Mouse (Mus musculus) heart, adult 11 months (tissue): Measurements from ENCODE around the gene Celf5.
A peak's percentile ranks its signal among the peaks of the same experiment; 100 is the strongest.
"Not testable (repeated sequence)": the region's sequence is repeated elsewhere in the genome, so short reads cannot be mapped to it uniquely, and the experiment has no call there.

Experiments used
- DNase-seq: peaks from one replicate; pipeline ENCODE4 v3.0.0; 2022

Gene Celf5

DNA sequence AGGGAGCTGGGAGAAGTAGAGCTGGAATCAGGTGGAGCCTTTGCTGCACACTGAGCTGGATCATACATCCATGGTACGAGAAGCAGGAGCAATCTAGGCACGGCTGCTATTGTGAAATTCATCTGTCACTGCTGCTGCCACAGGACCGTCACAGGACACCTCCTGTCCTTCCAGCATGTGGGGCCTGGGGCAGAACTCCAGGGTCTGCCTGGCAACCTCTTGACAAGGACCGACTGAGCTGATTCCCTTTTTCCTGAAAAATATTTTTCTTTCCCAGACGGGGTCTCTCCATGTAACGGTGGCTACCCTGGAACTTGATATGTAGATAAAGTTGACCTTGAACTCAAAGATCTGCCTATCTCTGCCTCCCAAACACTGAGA is 31.2 kb downstream of the Celf5 start:
- DNase-seq: peak; percentile 86

DNA sequence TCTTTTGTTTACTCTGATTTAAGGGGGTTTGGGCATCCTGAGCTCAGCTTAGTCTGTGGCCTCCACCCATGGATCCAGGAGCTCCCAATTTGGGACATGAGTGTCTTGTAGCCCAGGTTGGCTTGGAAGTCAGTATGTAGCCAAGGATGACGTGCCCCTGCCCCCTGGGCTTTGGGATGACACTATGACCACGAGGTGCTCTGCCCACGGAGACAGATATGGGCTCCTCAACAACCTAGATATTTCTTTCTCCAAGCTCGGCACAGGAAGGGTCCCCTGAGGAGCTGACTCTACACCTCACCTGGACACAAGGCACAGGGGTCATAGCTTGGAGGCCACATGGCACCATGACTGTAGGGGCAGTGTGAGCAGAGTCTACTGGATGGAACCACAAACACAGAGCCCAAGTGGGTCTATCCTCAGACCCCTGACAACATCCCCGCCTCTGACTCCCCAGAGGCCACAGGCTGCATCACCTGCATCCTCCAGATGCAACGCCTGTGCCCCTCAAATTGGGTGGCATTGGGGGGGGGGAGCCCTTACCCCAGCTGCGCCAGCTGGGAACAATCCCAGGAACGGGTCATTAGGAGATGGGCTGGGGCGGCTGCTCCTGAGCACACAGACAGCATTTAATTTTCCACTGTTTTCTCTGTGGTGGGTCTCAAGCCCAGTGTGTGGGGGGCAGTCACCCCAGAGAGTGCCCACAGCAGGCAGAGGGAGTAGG is 31.7 kb downstream of the Celf5 start:
- DNase-seq: peak; percentile 90

DNA sequence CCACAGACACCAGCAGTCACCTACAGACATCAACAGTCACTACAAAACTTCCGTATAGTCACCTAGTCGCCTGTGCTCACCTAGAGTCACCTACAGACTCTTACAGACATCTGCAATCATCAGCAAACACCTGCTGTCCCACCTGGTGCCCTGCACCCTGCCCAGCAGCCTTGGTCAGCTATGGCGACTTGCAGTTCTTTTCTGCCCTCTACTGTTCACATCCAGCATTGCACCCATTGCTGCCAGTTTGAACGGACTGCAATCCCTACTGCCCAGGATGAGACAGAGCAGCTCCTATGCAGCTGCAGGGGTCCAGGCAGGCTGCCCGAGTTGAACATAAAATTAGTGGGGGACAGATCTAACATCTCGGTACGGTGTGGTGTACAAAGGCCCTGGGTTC is 32.4 kb downstream of the Celf5 start:
- DNase-seq: peak; percentile 96

GRCm38 (mm10) chr10:81445516-81445915 is 37.0 kb downstream of the Celf5 start:
- not testable (repeated sequence) for DNase-seq

DNA sequence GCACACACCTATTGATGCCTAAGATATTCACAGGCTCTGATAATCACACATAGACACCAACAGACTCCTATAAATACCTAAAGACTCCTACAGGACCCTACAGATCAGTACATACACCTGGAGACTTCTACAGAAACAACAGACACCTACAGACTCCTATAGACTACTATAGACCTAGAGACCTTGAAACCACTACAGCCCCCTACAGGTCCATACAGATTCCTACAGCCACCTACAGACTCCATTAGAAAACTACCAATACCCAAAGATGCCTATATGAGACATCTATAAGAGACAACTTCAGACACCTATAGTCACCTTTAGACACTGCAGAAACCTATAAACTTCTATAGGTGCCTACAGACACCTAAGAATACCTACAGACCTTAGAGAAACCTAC is 41.5 kb downstream of the Celf5 start:
- DNase-seq: no peak

GRCm38 (mm10) chr10:81435436-81435835 is 47.1 kb downstream of the Celf5 start:
- DNase-seq: peak; percentile 98

- DNase-seq: peak; percentile 95
These were observed 47.9 kb downstream of the Celf5 start for GRCm38 (mm10) chr10:81434361-81435263.

- DNase-seq: peak; percentile 98
These were observed 48.8 kb downstream of the Celf5 start for GRCm38 (mm10) chr10:81433541-81434289.

GRCm38 (mm10) chr10:81432868-81433262 is 49.6 kb downstream of the Celf5 start:
- DNase-seq: peak; percentile 100

DNA sequence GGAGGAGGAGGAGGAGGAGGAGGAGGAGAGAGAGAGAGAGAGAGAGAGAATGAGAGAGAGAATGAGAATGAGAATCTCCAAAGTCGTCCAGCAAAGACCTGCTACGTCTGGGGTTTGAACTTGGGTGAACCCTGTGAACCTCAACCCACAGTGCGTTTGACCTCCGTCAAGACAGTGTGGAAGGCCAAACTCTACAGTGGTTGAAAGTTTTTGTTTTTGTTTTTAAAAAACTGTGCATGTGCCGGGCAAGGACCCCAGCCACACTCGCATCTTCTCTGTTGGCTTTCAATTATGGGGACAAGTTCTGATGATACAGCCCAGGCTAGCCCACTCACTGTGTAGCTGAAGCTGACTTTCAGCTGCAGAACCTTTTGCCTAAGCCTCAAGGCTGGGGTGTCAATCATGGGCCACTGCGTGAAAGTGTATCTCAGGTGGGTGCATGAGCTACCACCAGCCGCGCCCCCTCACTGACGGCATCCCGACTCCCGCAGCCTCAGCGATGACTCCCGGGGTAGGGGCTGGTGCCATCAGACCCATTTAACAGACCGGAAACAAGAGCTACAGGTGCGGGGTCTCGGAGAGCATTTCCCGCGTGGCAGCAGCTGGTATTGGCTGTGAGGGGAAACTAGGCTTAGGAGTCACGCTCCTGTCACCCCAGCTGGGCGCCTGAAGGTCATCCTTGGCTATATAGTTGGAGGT is 50.2 kb downstream of the Celf5 start:
- no peak for DNase-seq

DNA sequence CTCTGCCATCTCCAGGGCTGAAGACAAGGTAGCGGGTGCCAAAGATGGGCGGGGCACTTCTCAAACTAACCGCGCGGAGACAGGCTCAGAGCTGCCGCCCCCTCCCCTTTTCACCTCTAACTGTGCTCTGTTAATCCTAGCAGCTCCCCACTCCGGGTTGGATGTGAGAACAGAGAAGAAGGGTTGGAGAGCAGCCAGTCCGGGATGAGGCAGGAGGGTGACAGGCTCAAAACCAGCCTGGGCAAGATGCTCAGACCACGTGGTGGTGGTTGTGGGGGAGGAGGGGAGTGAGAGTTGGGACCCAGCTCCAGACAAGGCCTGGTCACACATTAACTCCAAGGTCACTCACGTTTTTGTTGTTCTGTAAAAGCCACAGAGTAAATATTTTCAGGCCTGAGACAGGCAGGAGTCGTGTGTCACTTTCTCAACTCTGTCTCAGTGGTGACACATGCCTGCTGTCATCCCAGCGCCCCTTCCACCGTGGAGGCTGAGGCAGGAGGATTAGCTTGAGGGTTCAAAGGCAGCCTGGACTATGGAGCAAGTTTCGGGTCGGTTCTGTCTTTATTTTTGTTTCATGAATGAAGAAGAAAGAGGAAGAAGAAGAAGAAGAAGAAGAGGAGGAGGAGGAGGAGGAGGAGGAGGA is 50.9 kb downstream of the Celf5 start:
- DNase-seq: peak; percentile 96

GRCm38 (mm10) chr10:81430831-81431525 is 51.5 kb downstream of the Celf5 start:
- DNase-seq: peak; percentile 98

DNA sequence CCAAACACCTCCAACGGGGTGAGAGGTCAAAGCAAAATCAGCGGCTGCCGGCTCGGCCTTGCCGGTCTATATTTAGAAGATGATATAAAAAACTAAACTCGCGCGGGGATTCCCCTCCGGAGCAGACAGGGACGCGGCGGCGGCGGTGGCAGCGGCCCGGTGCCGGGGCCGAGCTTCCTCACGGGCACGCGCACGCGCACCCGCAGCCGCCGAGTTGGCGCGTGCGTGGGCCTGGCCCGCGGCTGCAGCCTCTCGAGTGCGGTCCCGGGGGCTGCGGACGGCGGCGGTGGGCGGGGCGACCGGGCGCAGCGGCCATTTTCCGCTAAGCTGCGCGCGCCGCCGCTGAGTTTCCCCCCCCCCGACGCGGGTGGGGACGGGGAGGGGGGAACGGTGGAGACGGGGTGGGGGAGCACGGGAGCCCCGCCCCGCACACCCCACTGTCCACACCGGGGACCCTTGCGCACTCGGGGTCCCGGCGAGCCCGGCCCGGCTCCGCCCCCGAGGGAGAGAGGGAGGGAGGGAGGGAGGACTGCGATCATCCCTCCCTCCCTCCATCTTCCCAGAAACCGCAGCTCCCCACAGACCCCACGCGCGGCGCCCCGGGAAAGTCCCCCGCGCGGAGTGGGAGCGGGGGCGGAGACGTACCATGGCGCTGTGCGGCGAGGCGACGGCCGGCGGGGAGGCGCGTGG is 52.2 kb downstream of the Celf5 start:
- DNase-seq: peak; percentile 99

DNA sequence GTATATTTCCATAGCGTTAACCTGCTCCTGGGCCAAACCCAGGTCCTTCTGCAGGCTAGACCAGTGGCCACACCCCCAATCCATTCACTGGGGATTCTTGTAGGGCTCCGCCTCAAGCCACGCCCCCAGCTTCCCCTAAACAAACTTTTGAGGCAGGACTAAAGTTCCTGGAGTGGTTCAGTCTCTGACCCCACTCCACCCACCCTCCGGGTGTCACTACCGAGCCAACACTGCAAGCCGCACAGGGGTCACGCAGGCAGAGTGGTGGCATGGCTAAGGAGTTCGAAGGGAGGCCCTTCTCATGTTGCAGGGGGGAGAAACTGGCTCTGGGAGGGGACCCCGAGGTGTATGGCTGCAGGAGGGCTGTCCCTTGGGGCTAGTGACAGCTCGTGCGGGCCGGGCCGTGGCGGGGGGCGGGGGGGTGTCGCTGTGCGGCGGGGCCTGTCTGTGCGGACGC is 52.9 kb downstream of the Celf5 start:
- DNase-seq: peak; percentile 100

- DNase-seq: peak; percentile 96
These were observed 53.4 kb downstream of the Celf5 start for GRCm38 (mm10) chr10:81429092-81429491.

DNA sequence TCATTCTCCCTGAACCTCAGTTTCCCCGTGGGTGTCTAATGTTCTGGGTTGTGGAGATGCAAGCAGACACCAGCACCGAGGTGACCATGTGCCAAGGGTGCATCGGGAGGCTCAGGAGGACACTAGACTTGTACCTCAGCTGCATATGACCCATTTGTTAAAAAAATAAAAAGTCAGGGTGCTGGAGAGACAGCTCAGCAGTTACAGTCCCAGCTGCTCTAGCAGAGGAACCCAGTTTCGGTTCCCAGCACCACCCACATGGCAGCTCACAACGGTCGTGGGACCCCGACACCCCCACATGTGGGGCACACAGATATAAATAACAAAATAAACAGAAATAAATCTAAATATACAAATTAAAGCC is 54.0 kb downstream of the Celf5 start:
- peak; percentile 94 for DNase-seq

GRCm38 (mm10) chr10:81427804-81428506 is 54.6 kb downstream of the Celf5 start:
- peak; percentile 96 for DNase-seq

GRCm38 (mm10) chr10:81427327-81427726 is 55.2 kb downstream of the Celf5 start:
- DNase-seq: no peak

DNA sequence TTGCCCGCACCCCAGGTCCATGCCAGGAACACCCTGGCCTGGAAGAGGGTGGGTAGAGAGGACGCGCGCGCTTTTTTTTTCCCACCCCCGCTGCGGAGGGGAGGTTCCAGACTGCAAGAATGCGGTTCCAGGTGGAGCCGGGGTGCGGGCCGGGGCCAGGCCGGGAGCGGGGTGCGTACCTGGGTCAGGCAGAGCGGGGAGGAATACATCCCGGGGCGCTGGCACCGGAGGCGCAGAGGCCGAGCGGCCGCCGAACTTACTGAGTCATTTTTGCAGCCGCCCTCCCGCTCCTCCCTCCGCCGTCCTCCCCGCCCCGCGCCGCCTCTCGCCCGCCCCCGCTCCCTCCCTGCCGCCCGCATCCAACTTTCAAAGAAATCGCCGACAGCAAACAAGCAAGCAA is 55.6 kb downstream of the Celf5 start:
- DNase-seq: peak; percentile 98

DNA sequence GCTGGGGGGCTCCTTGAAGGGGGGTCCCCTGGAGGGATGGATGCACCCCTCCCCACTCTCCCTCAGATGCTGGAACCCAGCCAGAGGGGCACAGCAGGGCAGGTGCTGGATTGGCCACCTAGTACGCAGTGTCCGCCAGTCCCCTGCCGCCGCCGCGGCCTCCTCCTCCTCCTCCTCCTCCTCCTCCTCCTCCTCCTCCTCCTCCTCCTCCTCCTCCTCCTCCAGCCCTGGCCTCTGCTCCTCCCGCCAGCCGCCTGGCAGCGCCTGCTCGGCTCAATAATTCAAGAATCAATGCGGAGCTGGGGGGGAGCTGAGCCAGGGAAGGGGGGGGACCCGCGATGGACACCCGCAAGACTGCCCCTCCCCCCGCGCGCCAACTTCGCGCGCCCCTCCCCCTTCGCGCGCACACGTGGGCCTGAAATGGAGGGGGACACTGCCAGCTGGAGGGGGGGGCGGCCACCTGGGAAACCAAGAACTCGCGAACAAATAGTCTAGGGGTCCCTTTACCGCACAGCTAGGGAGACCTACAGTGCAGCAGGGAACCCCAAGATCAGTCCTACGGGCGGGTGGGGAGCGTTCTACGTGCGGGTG is 56.3 kb downstream of the Celf5 start:
- DNase-seq: peak; percentile 96
